Mouse (Mus musculus): ENCODE data around the gene 1700016K19Rik. TPM values are rescaled to one million over a fixed set of nuclear protein-coding genes. Genes with fewer than 3 reads are reported as not detected.
"Not testable (repeated sequence)": the region's sequence is repeated elsewhere in the genome, so short reads cannot be mapped to it uniquely, and the experiment has no call there.

Gene 1700016K19Rik
- polyA plus RNA-seq, 1 experiment from 2014 or later: 0.12 TPM

DNA sequence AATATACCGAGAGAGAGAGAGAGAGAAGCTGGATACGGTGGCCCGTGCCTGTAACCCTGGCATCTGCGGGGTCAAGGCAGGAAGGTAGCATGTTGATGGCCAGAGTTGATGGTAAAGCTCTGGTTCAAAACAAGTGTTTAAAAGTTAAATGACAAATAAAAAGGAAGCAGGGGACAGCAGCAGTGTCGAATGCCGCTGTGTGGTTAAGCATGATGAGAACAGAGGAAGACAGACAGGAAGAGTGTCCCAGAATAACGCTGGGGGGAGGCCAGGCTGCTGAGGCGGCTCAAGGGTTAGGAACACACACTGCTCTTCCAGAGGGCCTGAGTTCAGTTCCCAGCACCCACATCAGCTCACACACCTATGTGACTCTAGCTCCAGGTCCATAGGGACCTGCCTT is 7.2 kb upstream of the 1700016K19Rik start:
- no peaks in the 10 kb centered on the region for H3K4me1 ChIP-seq
- no peak overlapping the region for H3K27ac ChIP-seq (replicated peaks)
- no peaks in the 10 kb centered on the region for H3K27me3 ChIP-seq (ENCODE audit: low read depth, poor library complexity, severe bottlenecking)
- no peaks in the 10 kb centered on the region for H3K36me3 ChIP-seq
- 87% methylated on average over 8 of the region's 8 CpGs for WGBS
- H3K4me3 ChIP-seq: no peak overlapping the region
- no peaks in the 10 kb centered on the region for H3K9me3 ChIP-seq (replicated peaks)
- no peak for DNase-seq (ENCODE audit: low spot score)

DNA sequence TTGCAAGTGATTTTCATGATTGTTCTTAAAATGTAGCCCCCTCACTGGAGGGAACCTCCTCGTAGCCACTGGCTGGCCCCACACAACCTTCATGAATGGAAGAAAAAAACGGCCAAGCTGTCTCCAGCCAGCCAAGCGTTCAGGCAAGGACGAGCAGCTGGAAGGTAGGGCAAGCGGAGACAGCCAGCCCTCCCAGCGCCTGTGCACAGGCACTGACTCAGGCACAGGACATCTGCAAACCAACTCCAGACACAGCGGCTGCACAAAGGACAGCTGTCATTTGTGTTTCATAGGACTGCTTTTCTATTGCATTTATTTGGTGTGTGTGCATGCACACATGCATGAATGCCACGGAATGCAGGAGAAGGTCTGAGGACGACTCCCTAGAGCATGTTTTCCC is 5.4 kb upstream of the 1700016K19Rik start:
- Histone ChIP-seq H3K27me3 (ENCODE audit: low read depth, poor library complexity, severe bottlenecking) (0 out of 2 replicates have a peak, but pooled peaks cover 5% of the 10 kb centered on the region), H3K9me3 (replicated peaks) (no peaks in the 10 kb centered on the region), H3K36me3 (no peaks in the 10 kb centered on the region), H3K4me3 (no peak overlapping the region), H3K27ac (replicated peaks) (no peak overlapping the region), H3K4me1 (no peaks in the 10 kb centered on the region)
- DNase-seq (ENCODE audit: low spot score): no peak
- 58% methylated on average over 9 of the region's 9 CpGs for WGBS

DNA sequence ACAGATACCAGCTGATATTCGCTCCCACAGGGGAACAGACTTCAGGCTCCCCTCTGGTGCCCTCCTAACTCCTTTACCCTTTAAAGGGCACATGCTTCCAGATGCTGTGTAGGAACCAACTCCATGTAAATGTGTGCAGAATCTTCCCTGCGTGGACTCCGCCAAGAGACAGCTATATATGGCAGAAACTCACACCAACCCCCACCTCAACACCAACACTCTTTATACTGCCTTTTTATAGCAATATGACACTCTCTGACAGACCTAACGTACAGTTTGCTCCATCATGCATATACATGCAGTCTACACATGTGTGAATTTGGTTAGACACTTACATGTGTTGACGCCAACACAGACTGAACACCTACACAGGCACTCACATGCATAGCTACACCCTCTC is 989 bp downstream of the 1700016K19Rik start:
- Histone ChIP-seq H3K36me3 (no peaks in the 10 kb centered on the region), H3K4me3 (no peak overlapping the region), H3K9me3 (replicated peaks) (no peaks in the 10 kb centered on the region), H3K27me3 (ENCODE audit: low read depth, poor library complexity, severe bottlenecking) (peaks cover 34% of the 10 kb centered on the region), H3K4me1 (peaks cover 8% of the 10 kb centered on the region), H3K27ac (replicated peaks) (no peak overlapping the region)
- DNase-seq (ENCODE audit: low spot score): no peak
- WGBS: 91% methylated on average over 5 of the region's 5 CpGs

DNA sequence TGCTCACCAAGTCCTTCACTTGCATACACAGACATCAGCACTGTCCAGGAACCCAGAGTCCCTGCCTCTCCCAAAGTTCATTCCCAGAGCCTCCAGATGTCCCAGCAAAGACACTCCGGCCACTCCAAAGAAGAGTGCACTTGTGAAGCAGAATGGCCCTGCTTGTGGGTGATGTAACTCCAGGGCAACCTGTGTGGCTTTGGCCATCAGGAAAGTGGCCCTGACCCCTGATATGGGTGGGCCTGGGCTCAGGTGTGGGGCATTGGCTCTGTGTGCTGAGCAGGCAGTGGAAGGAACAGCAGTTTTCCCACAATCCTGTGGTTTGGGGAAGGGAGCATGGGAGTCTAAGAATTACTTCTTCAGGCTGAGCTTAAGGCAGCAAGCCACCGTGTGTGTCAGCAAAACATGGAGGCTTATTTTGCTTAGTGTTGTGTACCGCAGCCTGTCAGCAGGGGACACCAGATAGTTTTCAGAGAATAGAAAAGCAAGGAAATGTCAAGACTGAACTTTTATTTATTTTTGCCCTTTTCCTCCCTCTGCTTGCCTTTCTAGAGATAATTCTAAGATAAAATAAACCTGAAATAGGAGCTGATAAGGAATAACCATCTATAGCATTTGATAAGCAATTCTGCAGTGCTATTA is 1.6 kb downstream of the 1700016K19Rik start:
- H3K4me3 ChIP-seq: no peak overlapping the region
- peaks cover 34% of the 10 kb centered on the region for H3K27me3 ChIP-seq (ENCODE audit: low read depth, poor library complexity, severe bottlenecking)
- WGBS: 69% methylated on average over 3 of the region's 3 CpGs
- H3K27ac ChIP-seq (replicated peaks): no peak overlapping the region
- DNase-seq (ENCODE audit: low spot score): no peak
- H3K9me3 ChIP-seq (replicated peaks): no peaks in the 10 kb centered on the region
- no peaks in the 10 kb centered on the region for H3K36me3 ChIP-seq
- peaks cover 8% of the 10 kb centered on the region for H3K4me1 ChIP-seq

DNA sequence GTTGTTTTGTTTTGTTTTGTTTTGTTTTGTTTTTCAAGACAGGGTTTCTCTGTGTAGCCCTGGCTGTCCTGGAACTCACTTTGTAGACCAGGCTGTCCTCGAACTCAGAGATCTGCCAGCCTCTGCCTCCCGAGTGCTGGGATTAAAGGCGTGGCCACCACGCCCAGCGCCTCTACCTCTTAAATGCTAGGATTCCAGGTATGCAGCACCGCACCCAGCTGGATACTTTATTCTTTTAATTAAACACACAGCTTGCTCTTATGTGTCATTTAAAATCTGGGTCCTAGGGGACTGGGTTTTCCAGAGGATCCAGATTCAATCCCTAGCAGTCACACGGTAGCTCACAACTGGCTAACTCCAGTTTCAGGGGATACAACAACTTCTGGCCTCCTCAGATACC is 4.6 kb downstream of the 1700016K19Rik start:
- H3K4me1 ChIP-seq; H3K27ac ChIP-seq (replicated peaks); H3K36me3 ChIP-seq; DNase-seq (ENCODE audit: low spot score); H3K9me3 ChIP-seq (replicated peaks); H3K4me3 ChIP-seq: not testable (repeated sequence)
- WGBS: 92% methylated on average over 7 of the region's 7 CpGs
- peaks cover 29% of the 10 kb centered on the region for H3K27me3 ChIP-seq (ENCODE audit: low read depth, poor library complexity, severe bottlenecking)

DNA sequence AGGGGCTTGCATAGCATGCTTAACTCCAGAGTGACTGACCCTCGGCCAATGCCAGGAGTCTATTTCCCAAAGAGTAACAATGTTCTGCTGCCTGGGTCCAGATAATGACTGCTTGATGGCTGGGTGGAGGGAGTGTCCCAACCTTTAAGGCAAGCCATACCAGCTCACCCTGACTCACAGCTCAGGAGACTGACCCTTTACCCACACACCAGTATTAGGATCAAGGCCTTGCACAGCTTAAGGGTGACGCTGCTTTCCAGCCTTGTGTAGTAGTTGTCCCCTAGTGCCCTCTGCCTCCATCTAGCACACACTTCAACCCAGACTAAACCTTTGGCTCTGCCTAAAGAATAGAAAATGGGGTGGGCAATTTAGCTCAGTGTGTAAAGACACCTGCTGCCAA is 8.4 kb downstream of the 1700016K19Rik start:
- Histone ChIP-seq H3K9me3 (replicated peaks) (no peaks in the 10 kb centered on the region), H3K27ac (replicated peaks) (no peak overlapping the region), H3K36me3 (no peaks in the 10 kb centered on the region), H3K27me3 (ENCODE audit: low read depth, poor library complexity, severe bottlenecking) (no peaks in the 10 kb centered on the region; the same call in 1 of the 2 replicates), H3K4me1 (no peaks in the 10 kb centered on the region), H3K4me3 (no peak overlapping the region)
- 88% methylated on average over 2 of the region's 2 CpGs for WGBS
- DNase-seq (ENCODE audit: low spot score): no peak

DNA sequence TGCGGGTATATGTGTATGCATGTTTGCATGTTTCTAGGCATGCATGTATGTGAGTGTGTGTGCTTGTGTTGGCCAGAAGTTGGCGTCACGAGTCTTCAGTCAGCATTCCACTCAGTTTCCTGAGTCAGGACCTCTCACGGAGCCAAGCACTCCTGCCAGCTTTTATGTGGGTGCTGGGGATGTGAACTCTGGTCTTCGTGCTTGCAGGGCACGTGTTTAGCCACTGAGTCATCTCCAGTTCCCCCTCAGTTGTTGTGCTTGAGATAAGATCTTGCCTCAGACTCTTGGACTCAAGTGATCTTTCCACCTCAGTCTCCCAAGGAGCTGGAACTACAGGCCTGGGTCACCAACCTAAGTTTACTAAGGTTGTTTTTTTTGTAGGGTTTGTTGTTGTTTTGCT is 9.4 kb downstream of the 1700016K19Rik start:
- no peaks in the 10 kb centered on the region for H3K27me3 ChIP-seq (ENCODE audit: low read depth, poor library complexity, severe bottlenecking)
- no peaks in the 10 kb centered on the region for H3K36me3 ChIP-seq
- DNase-seq (ENCODE audit: low spot score): no peak
- WGBS: 85% methylated on average over 6 of the region's 6 CpGs
- no peak overlapping the region for H3K4me3 ChIP-seq
- H3K9me3 ChIP-seq (replicated peaks): no peaks in the 10 kb centered on the region
- no peaks in the 10 kb centered on the region for H3K4me1 ChIP-seq
- no peak overlapping the region for H3K27ac ChIP-seq (replicated peaks)

DNA sequence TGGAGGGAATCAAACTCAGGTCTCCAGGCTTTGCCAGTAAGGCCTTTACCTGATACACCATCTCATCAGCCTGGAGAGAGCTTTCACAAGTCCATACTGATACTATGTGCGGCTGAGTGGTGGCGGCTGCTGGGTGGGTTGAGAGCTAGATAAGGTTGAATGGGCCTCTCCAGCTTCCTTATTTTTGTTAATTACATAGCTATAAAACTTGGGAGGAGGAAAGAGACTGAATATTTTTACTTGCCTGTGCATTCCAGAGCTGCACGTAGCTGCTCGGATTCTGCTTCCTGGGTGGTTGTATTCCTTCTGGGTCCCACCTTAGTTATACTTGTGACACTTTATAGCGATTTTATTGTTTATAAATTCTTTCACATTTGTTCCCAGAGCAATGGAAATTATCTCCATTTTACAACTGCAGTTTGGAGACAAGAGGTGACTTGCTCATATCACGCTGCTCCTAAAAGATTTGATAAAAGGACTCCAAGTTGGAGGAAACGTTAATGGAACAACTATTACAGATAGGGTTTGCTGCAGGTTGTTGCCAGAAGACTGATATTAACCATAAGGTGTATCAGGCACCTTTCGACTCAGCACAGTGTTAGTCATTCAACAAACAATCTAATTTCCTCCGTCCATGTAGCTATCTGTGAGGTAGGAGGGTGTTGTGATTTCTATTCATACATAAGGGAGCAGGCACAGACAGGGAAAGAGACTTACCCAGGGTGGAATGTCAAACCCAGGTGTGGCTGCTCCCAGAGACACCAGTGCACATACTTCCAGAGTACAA is 11.3 kb downstream of the 1700016K19Rik start:
- 88% methylated on average over 9 of the region's 9 CpGs for WGBS
- Histone ChIP-seq H3K36me3 (no peaks in the 10 kb centered on the region), H3K4me1 (no peaks in the 10 kb centered on the region)

DNA sequence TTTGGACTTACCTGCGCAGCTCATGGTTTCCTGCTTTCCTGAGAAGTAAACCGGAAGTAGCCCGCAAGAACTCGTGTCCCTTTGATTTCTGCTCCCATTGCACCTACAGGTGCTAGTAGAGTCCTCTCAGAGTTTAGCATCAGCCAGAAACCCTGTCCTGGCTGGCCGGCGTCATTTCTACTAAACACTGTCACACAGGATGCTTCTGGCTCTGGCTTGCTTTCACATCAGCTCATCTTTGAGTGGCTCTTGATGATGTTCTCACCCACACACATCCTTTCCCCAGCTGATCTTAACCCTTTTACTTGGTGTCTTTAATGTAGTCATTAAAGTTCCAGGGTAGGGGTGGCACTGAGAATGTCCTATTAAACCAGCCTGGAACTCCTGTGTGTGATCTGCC is 15.5 kb downstream of the 1700016K19Rik start:
- Histone ChIP-seq H3K27me3 (ENCODE audit: low read depth, poor library complexity, severe bottlenecking) (no peaks in the 10 kb centered on the region), H3K27ac (replicated peaks) (no peak overlapping the region), H3K4me1 (no peaks in the 10 kb centered on the region), H3K4me3 (no peak overlapping the region), H3K36me3 (0 out of 2 replicates have a peak, but pooled peaks cover 1% of the 10 kb centered on the region), H3K9me3 (replicated peaks) (no peaks in the 10 kb centered on the region)
- WGBS: 86% methylated on average over 6 of the region's 6 CpGs
- DNase-seq (ENCODE audit: low spot score): no peak

More for the DNA sequence above, 11.3 kb downstream of the 1700016K19Rik start:
- H3K27ac ChIP-seq (replicated peaks): no peak overlapping the region
- DNase-seq (ENCODE audit: low spot score): no peak
- no peaks in the 10 kb centered on the region for H3K27me3 ChIP-seq (ENCODE audit: low read depth, poor library complexity, severe bottlenecking)
- no peak overlapping the region for H3K4me3 ChIP-seq
- no peaks in the 10 kb centered on the region for H3K9me3 ChIP-seq (replicated peaks)

DNA sequence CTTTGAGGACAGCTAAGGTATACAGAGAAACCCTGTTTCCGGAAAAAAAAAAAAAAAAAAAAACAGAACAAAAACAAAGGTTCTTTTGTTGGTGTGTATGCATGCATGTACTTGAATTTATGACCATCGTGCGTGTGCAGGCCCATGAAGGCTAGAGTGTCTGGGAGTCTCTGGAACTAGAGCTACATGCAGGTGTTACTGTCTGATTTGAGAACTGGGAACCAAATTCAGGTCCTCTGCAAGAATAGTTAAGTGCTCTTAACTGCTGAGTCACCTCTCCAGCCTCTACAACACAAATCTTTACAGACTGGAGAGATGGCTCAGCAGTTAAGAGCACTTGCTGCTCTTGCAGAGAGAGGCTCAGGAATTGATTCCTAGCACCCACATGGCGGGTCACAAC is 16.1 kb downstream of the 1700016K19Rik start:
- no peak overlapping the region for H3K4me3 ChIP-seq
- no peaks in the 10 kb centered on the region for H3K9me3 ChIP-seq (replicated peaks)
- WGBS: 87% methylated on average over 4 of the region's 4 CpGs
- H3K27me3 ChIP-seq (ENCODE audit: low read depth, poor library complexity, severe bottlenecking): no peaks in the 10 kb centered on the region
- H3K36me3 ChIP-seq: 0 out of 2 replicates have a peak, but pooled peaks cover 2% of the 10 kb centered on the region
- no peak overlapping the region for H3K27ac ChIP-seq (replicated peaks)
- no peaks in the 10 kb centered on the region for H3K4me1 ChIP-seq
- no peak for DNase-seq (ENCODE audit: low spot score)

DNA sequence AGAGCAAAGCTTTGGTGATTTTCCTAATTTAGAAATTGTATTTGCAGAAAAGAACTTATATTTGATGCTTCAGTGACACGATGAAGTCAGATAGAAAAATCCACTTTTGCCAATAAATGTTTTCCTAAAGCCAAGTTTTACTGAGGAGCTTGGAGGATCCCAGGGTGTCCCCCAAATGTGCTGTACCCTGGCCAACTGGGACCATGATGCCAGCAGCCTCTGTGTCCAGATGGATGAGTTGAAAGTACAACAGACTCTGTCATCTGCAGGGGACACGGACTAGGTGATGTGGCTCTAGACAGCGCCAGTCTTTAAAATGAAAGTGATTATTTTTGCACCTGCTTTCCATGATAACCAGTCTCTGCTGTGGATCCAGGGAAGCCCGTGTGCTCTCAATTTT is 20.2 kb downstream of the 1700016K19Rik start:
- Histone ChIP-seq H3K4me1 (peaks cover 6% of the 10 kb centered on the region), H3K4me3 (no peak overlapping the region), H3K27ac (replicated peaks) (no peak overlapping the region), H3K9me3 (replicated peaks) (no peaks in the 10 kb centered on the region), H3K36me3 (peaks cover 10% of the 10 kb centered on the region; the same call in 1 of the 2 replicates), H3K27me3 (ENCODE audit: low read depth, poor library complexity, severe bottlenecking) (no peaks in the 10 kb centered on the region)
- DNase-seq (ENCODE audit: low spot score): no peak
- 89% methylated on average over 4 of the region's 4 CpGs for WGBS

DNA sequence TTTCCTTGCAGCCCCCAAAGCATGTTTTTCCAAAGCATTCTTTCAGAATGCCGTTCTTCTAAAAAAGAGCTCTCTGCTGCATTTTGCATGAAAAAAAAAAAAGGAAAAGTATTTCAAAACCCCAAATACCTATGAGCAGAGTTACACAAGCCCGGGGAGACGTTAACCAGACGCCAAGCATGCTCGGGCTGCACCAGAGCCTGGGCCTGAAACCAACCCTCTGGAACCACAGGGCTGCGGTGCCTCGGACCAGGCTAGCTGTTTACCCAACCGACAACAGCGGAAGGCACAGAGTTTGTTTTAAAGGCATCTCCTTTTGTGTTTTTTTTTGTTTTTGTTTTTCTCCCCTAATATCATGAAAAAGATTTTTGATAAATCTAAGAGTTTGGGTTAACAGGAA is 21.2 kb downstream of the 1700016K19Rik start:
- Histone ChIP-seq H3K4me3 (no peak overlapping the region), H3K4me1 (peaks cover 16% of the 10 kb centered on the region), H3K36me3 (peaks cover 10% of the 10 kb centered on the region; the same call in 1 of the 2 replicates), H3K27ac (replicated peaks) (no peak overlapping the region), H3K9me3 (replicated peaks) (no peaks in the 10 kb centered on the region), H3K27me3 (ENCODE audit: low read depth, poor library complexity, severe bottlenecking) (peaks cover 5% of the 10 kb centered on the region)
- DNase-seq (ENCODE audit: low spot score): no peak
- 83% methylated on average over 9 of the region's 9 CpGs for WGBS

DNA sequence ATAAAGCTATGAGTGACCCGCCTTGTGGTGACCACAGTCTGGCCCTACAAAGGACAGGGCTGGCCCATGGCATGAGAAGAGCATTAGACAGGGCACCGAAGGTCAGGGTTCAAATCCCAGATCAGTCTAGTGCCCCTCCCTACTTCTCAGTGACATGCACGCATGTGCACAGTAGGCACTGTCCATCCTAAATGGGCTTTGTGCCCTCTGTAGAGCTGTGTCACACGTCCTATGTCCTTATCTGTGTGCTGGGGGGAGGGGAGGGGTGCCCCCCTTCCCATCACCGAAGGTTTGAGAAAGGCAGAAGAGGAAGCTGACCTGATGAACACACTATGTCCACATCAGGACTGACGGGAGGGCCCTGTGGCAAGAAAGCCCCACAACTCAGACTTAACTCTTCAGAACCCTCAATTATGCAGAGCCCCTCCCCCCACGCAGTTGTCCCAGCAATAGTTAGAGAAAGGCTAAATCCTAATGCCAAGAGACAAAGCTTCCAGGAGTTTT is 25.4 kb downstream of the 1700016K19Rik start:
- H3K4me3 ChIP-seq: peak overlapping the region; percentile 14; the same call in 1 of the 2 replicates

More for the DNA sequence above, 25.4 kb downstream of the 1700016K19Rik start:
- no peak overlapping the region for H3K27ac ChIP-seq (replicated peaks)
- H3K9me3 ChIP-seq (replicated peaks): no peaks in the 10 kb centered on the region
- DNase-seq (ENCODE audit: low spot score): no peak
- 49% methylated on average over 7 of the region's 7 CpGs for WGBS
- H3K27me3 ChIP-seq (ENCODE audit: low read depth, poor library complexity, severe bottlenecking): peaks cover 32% of the 10 kb centered on the region
- peaks cover 43% of the 10 kb centered on the region for H3K4me1 ChIP-seq
- peaks cover 10% of the 10 kb centered on the region; the same call in 1 of the 2 replicates for H3K36me3 ChIP-seq

All from midbrain, embryonic 10.5 days (tissue).